Mouse (Mus musculus) erythroblast, embryonic 14.5 days (primary cell): ENCODE measurements at regions not wholly inside any gene's neighbourhood (a gene's known extent, or its start where the extent isn't known, plus 50 kb on each side); places are given as distances from the start of the nearest gene placed in this dataset.

Source experiments
- GATA1 ChIP-seq: IDR thresholded peaks from 2 replicates; pipeline ENCODE4 v1.6.1; 2012; ENCODE audit warnings: low read length, inconsistent platforms, mixed read lengths
- TAL1 ChIP-seq: IDR thresholded peaks from 3 replicates; pipeline ENCODE4 v1.6.1; 2012; ENCODE audit warnings: low read length, inconsistent platforms, mixed read lengths

GRCm38 (mm10) chr4:110132061-110132460 lies 154.2 kb downstream of the Dmrta2 start:
- TF ChIP-seq TAL1: no peak
- no peak for TF ChIP-seq GATA1
